Mouse (Mus musculus) stomach, embryonic 16.5 days (tissue): Measurements from ENCODE around the gene Adamts3. TPM values are rescaled to one million over a fixed set of nuclear protein-coding genes. Genes with fewer than 3 reads are reported as not detected.
A peak's percentile ranks its signal among the peaks of the same experiment; 100 is the strongest.

ENCODE experiments used
- ATAC-seq: fragments of 200-750 bp; cut with Nextera tagmentation; 2 replicates; pipeline ENCODE4 v1.8.0; 2017; ENCODE audit warnings: moderate number of reproducible peaks, moderate TSS enrichment; ENCODE audit not compliant: insufficient read depth, low FRiP score
- H3K27ac ChIP-seq: fragments of 300-500 bp; sonication (generic); 2 replicates; pipeline ENCODE4 v1.5.1; 2014; ENCODE audit warnings: low read length
- H3K27me3 ChIP-seq: fragments of 300-500 bp; sonication (generic); 2 replicates; pipeline ENCODE4 v1.6.1; 2014; ENCODE audit warnings: low read length, control low read depth, mixed read lengths; ENCODE audit not compliant: control insufficient read depth, insufficient read depth
- H3K36me3 ChIP-seq: fragments of 300-500 bp; sonication (generic); 2 replicates; pipeline ENCODE4 v1.6.1; 2014; ENCODE audit warnings: low read length; ENCODE audit not compliant: control insufficient read depth, insufficient read depth
- H3K4me1 ChIP-seq: fragments of 300-500 bp; sonication (generic); 2 replicates; pipeline ENCODE4 v1.6.1; 2014; ENCODE audit warnings: low read length, control low read depth, mixed read lengths; ENCODE audit not compliant: control insufficient read depth, insufficient read depth
- H3K4me2 ChIP-seq: fragments of 300-500 bp; sonication (generic); 2 replicates; pipeline ENCODE4 v1.6.1; 2014; ENCODE audit warnings: low read depth, low read length, mixed read lengths
- H3K4me3 ChIP-seq: fragments of 300-500 bp; sonication (generic); replicated peaks from 2 replicates; pipeline ENCODE4 v1.5.1; 2014; ENCODE audit warnings: mild to moderate bottlenecking, low read length
- H3K9ac ChIP-seq: fragments of 300-500 bp; sonication (generic); 2 replicates; pipeline ENCODE4 v1.6.1; 2014; ENCODE audit warnings: low read length
- H3K9me3 ChIP-seq: fragments of 300-500 bp; sonication (generic); replicated peaks from 2 replicates; pipeline ENCODE4 v1.6.1; 2016; ENCODE audit warnings: low read length, control low read depth; ENCODE audit not compliant: control insufficient read depth
- WGBS: fragments of 180-500 bp; shearing (Covaris S2); extraction: QIAGEN DNeasy Blood & Tissue Kit; methylation state at CpG from one replicate; pipeline ENCODE4 v1.1.7; 2014; 5-methylcytosine and 5-hydroxymethylcytosine counted together
- polyA plus RNA-seq: library from polyadenylated mRNA; unstranded; fragments of >200 nt; fragmentation: Nextera tagmentation; extraction: Ambion mirVana; gene quantifications from 2 replicates; pipeline ENCODE4 v1.2.1, GENCODE M21; 2015

Adamts3 gene
- polyA plus RNA-seq, 1 experiment from 2014 or later: 2.6 TPM

- Histone ChIP-seq H3K4me1 (peaks cover 6% of the 10 kb centered on the region), H3K9me3 (no peaks in the 10 kb centered on the region), H3K4me2 (no peak overlapping the region), H3K27ac (no peak overlapping the region), H3K4me3 (no peak overlapping the region), H3K36me3 (no peaks in the 10 kb centered on the region), H3K27me3 (no peaks in the 10 kb centered on the region), H3K9ac (0 out of 2 replicates have a peak overlapping the region, but pooled peaks have one; percentile 31)
- WGBS: 16% methylated on average over 5 of the region's 5 CpGs
- 0 out of 2 replicates have a peak, but pooled peaks have one; percentile 66 for ATAC-seq
Observed at GRCm38 (mm10) chr5:89844354-89844753, 38.8 kb downstream of the Adamts3 start.

- H3K27ac ChIP-seq: no peak overlapping the region
- no peak overlapping the region for H3K4me2 ChIP-seq
- ATAC-seq: no peak
- H3K9me3 ChIP-seq: no peaks in the 10 kb centered on the region
- H3K9ac ChIP-seq: no peak overlapping the region
- no peak overlapping the region for H3K4me3 ChIP-seq
- H3K27me3 ChIP-seq: no peaks in the 10 kb centered on the region
- no peaks in the 10 kb centered on the region for H3K36me3 ChIP-seq
- WGBS: 82% methylated on average over 7 of the region's 7 CpGs
- peaks cover 6% of the 10 kb centered on the region for H3K4me1 ChIP-seq
Observed at GRCm38 (mm10) chr5:89843478-89843877, 39.7 kb downstream of the Adamts3 start.

- no peak for ATAC-seq
- 47% methylated on average over 4 of the region's 4 CpGs for WGBS
- no peak overlapping the region for H3K27ac ChIP-seq
- H3K4me2 ChIP-seq: no peak overlapping the region
- H3K9me3 ChIP-seq: no peaks in the 10 kb centered on the region
- H3K27me3 ChIP-seq: no peaks in the 10 kb centered on the region
- no peak overlapping the region for H3K9ac ChIP-seq
- H3K4me3 ChIP-seq: no peak overlapping the region
- no peaks in the 10 kb centered on the region for H3K36me3 ChIP-seq
- peaks cover 5% of the 10 kb centered on the region for H3K4me1 ChIP-seq
Observed at GRCm38 (mm10) chr5:89839627-89840026, 43.5 kb downstream of the Adamts3 start.

GRCm38 (mm10) chr5:89821175-89821574 lies 62.0 kb downstream of the Adamts3 start:
- Histone ChIP-seq H3K4me1 (0 out of 2 replicates have a peak, but pooled peaks cover 3% of the 10 kb centered on the region), H3K9ac (no peak overlapping the region), H3K4me3 (no peak overlapping the region), H3K9me3 (no peaks in the 10 kb centered on the region), H3K27me3 (no peaks in the 10 kb centered on the region), H3K4me2 (no peak overlapping the region), H3K36me3 (no peaks in the 10 kb centered on the region), H3K27ac (no peak overlapping the region)
- ATAC-seq: no peak
- WGBS: 82% methylated on average over 1 of the region's 1 CpGs

- Histone ChIP-seq H3K27me3 (no peaks in the 10 kb centered on the region), H3K4me3 (no peak overlapping the region), H3K9ac (no peak overlapping the region), H3K4me2 (no peak overlapping the region), H3K4me1 (0 out of 2 replicates have a peak, but pooled peaks cover 3% of the 10 kb centered on the region), H3K9me3 (no peaks in the 10 kb centered on the region), H3K27ac (no peak overlapping the region), H3K36me3 (no peaks in the 10 kb centered on the region)
- WGBS: 34% methylated on average over 3 of the region's 3 CpGs
- no peak for ATAC-seq
Observed at GRCm38 (mm10) chr5:89819531-89819930, 63.6 kb downstream of the Adamts3 start.

GRCm38 (mm10) chr5:89816610-89817009 lies 66.5 kb downstream of the Adamts3 start:
- WGBS: 45% methylated on average over 6 of the region's 6 CpGs

GRCm38 (mm10) chr5:89814552-89814951 lies 68.6 kb downstream of the Adamts3 start:
- Histone ChIP-seq H3K9me3 (no peaks in the 10 kb centered on the region), H3K27me3 (no peaks in the 10 kb centered on the region), H3K4me2 (no peak overlapping the region), H3K9ac (no peak overlapping the region), H3K4me1 (0 out of 2 replicates have a peak, but pooled peaks cover 3% of the 10 kb centered on the region), H3K36me3 (no peaks in the 10 kb centered on the region), H3K27ac (no peak overlapping the region), H3K4me3 (no peak overlapping the region)
- WGBS: 86% methylated on average over 3 of the region's 3 CpGs
- no peak for ATAC-seq

More at GRCm38 (mm10) chr5:89816610-89817009, 66.5 kb downstream of the Adamts3 start:
- peak; percentile 93 for ATAC-seq
- Histone ChIP-seq H3K27me3 (no peaks in the 10 kb centered on the region), H3K9ac (no peak overlapping the region), H3K4me2 (no peak overlapping the region), H3K4me1 (0 out of 2 replicates have a peak, but pooled peaks cover 3% of the 10 kb centered on the region), H3K36me3 (no peaks in the 10 kb centered on the region), H3K9me3 (no peaks in the 10 kb centered on the region), H3K27ac (peak overlapping the region; percentile 33; the same call in 1 of the 2 replicates), H3K4me3 (no peak overlapping the region)

- no peak overlapping the region for H3K9ac ChIP-seq
- H3K27me3 ChIP-seq: no peaks in the 10 kb centered on the region
- H3K9me3 ChIP-seq: no peaks in the 10 kb centered on the region
- WGBS: 65% methylated on average over 5 of the region's 5 CpGs
- H3K4me2 ChIP-seq: no peak overlapping the region
- H3K36me3 ChIP-seq: no peaks in the 10 kb centered on the region
- no peaks in the 10 kb centered on the region for H3K4me1 ChIP-seq
- no peak overlapping the region for H3K4me3 ChIP-seq
- H3K27ac ChIP-seq: no peak overlapping the region
- ATAC-seq: no peak
Observed at GRCm38 (mm10) chr5:89800181-89800816, 82.8 kb downstream of the Adamts3 start.

- 94% methylated on average over 3 of the region's 3 CpGs for WGBS
- no peak overlapping the region for H3K4me2 ChIP-seq
- H3K9ac ChIP-seq: no peak overlapping the region
- H3K27me3 ChIP-seq: no peaks in the 10 kb centered on the region
- ATAC-seq: no peak
- no peaks in the 10 kb centered on the region for H3K4me1 ChIP-seq
- H3K36me3 ChIP-seq: no peaks in the 10 kb centered on the region
- no peak overlapping the region for H3K4me3 ChIP-seq
- H3K27ac ChIP-seq: no peak overlapping the region
- no peaks in the 10 kb centered on the region for H3K9me3 ChIP-seq
Observed at GRCm38 (mm10) chr5:89793706-89794105, 89.4 kb downstream of the Adamts3 start.
